Mouse (Mus musculus): ENCODE measurements around the gene Cd59b. TPM values are rescaled to one million over a fixed set of nuclear protein-coding genes. Genes with fewer than 3 reads are reported as not detected.
A peak's percentile ranks its signal among the peaks of the same experiment; 100 is the strongest.

The Cd59b gene
- polyA plus RNA-seq (2015; fragmentation: Nextera tagmentation; extraction: Ambion mirVana): 4.7 and 6.9 TPM in 2 replicates

- peak within 1 kb of the TSS; percentile 65 for H3K9ac ChIP-seq
- H3K27ac ChIP-seq (replicated peaks): 0 out of 2 replicates have a peak within 1 kb of the TSS, but pooled peaks have one; percentile 39
- ATAC-seq (ENCODE audit: extremely low read depth, insufficient number of reproducible peaks, low FRiP score, low TSS enrichment): peak; percentile 46; the same call in 1 of the 2 replicates
- H3K36me3 ChIP-seq: no peaks in the 10 kb centered on the region
- H3K4me3 ChIP-seq: peak within 1 kb of the TSS; percentile 53
- H3K9me3 ChIP-seq: no peaks in the 10 kb centered on the region
- H3K27me3 ChIP-seq (replicated peaks): no peaks in the 10 kb centered on the region
- 8% methylated on average over 13 of the region's 13 CpGs for WGBS
- peak within 1 kb of the TSS; percentile 69 for H3K4me2 ChIP-seq
- H3K4me1 ChIP-seq: peaks cover 12% of the 10 kb centered on the region
These were observed at the start of gene Cd59b for GRCm38 (mm10) chr2:104069704-104070185. TSS of gene Cd59b (plus strand) at chr2:104069849.

GRCm38 (mm10) chr2:104023096-104023495 lies 46.6 kb upstream of the Cd59b start:
- no peak for ATAC-seq (ENCODE audit: extremely low read depth, insufficient number of reproducible peaks, low FRiP score, low TSS enrichment)
- H3K4me1 ChIP-seq: peaks cover 5% of the 10 kb centered on the region; the same call in 1 of the 2 replicates
- H3K36me3 ChIP-seq: no peaks in the 10 kb centered on the region
- H3K4me2 ChIP-seq: no peak overlapping the region
- H3K9ac ChIP-seq: no peak overlapping the region
- H3K27ac ChIP-seq (replicated peaks): no peak overlapping the region
- H3K27me3 ChIP-seq (replicated peaks): no peaks in the 10 kb centered on the region
- H3K4me3 ChIP-seq: no peak overlapping the region
- H3K9me3 ChIP-seq: no peaks in the 10 kb centered on the region
- WGBS: 77% methylated on average over 7 of the region's 7 CpGs

- 89% methylated on average over 4 of the region's 4 CpGs for WGBS
- no peak overlapping the region for H3K4me3 ChIP-seq
- no peaks in the 10 kb centered on the region for H3K9me3 ChIP-seq
- no peaks in the 10 kb centered on the region for H3K36me3 ChIP-seq
- H3K27me3 ChIP-seq (replicated peaks): no peaks in the 10 kb centered on the region
- peaks cover 17% of the 10 kb centered on the region for H3K4me1 ChIP-seq
- no peak overlapping the region for H3K27ac ChIP-seq (replicated peaks)
- no peak overlapping the region for H3K9ac ChIP-seq
- no peak for ATAC-seq (ENCODE audit: extremely low read depth, insufficient number of reproducible peaks, low FRiP score, low TSS enrichment)
- no peak overlapping the region for H3K4me2 ChIP-seq
These were observed 45.0 kb upstream of the Cd59b start for GRCm38 (mm10) chr2:104024656-104025055.

- Histone ChIP-seq H3K9ac (peak within 1 kb of the TSS; percentile 98), H3K27me3 (replicated peaks) (no peaks in the 10 kb centered on the region), H3K36me3 (peaks cover 15% of the 10 kb centered on the region), H3K27ac (replicated peaks) (peak within 1 kb of the TSS; percentile 77), H3K4me2 (peak within 1 kb of the TSS; percentile 91), H3K9me3 (no peaks in the 10 kb centered on the region), H3K4me3 (peak within 1 kb of the TSS; percentile 89), H3K4me1 (peaks cover 29% of the 10 kb centered on the region)
- WGBS: 1% methylated on average over 42 of the region's 44 CpGs
- ATAC-seq (ENCODE audit: extremely low read depth, insufficient number of reproducible peaks, low FRiP score, low TSS enrichment): peak; percentile 94
These were observed 42.1 kb upstream of the Cd59b start, which contains the start of gene Fbxo3 for GRCm38 (mm10) chr2:104027458-104028138. TSS of gene Fbxo3 (plus strand) at chr2:104027721.

GRCm38 (mm10) chr2:104028139-104028723 lies 41.4 kb upstream of the Cd59b start, which contains the start of gene 4931422A03Rik:
TSS of gene 4931422A03Rik (minus strand) at chr2:104028361.
- no peaks in the 10 kb centered on the region for H3K9me3 ChIP-seq
- peak within 1 kb of the TSS; percentile 91 for H3K4me2 ChIP-seq
- H3K4me1 ChIP-seq: peaks cover 29% of the 10 kb centered on the region
- peak within 1 kb of the TSS; percentile 89 for H3K4me3 ChIP-seq
- no peaks in the 10 kb centered on the region for H3K27me3 ChIP-seq (replicated peaks)
- H3K9ac ChIP-seq: peak within 1 kb of the TSS; percentile 98
- ATAC-seq (ENCODE audit: extremely low read depth, insufficient number of reproducible peaks, low FRiP score, low TSS enrichment): 0 out of 2 replicates have a peak, but pooled peaks have one; percentile 51
- peak within 1 kb of the TSS; percentile 77 for H3K27ac ChIP-seq (replicated peaks)
- WGBS: under 1% methylated on average over 32 of the region's 32 CpGs
- H3K36me3 ChIP-seq: peaks cover 16% of the 10 kb centered on the region

GRCm38 (mm10) chr2:104029074-104029473 lies 40.6 kb upstream of the Cd59b start:
- H3K9me3 ChIP-seq: no peaks in the 10 kb centered on the region
- WGBS: 30% methylated on average over 2 of the region's 2 CpGs
- H3K27ac ChIP-seq (replicated peaks): peak overlapping the region; percentile 77; the same call in 1 of the 2 replicates
- peak overlapping the region; percentile 98 for H3K9ac ChIP-seq
- H3K36me3 ChIP-seq: peaks cover 23% of the 10 kb centered on the region
- H3K4me1 ChIP-seq: peaks cover 29% of the 10 kb centered on the region
- ATAC-seq (ENCODE audit: extremely low read depth, insufficient number of reproducible peaks, low FRiP score, low TSS enrichment): no peak
- no peaks in the 10 kb centered on the region for H3K27me3 ChIP-seq (replicated peaks)
- peak overlapping the region; percentile 91 for H3K4me2 ChIP-seq
- peak overlapping the region; percentile 89 for H3K4me3 ChIP-seq

GRCm38 (mm10) chr2:104030381-104030780 lies 39.3 kb upstream of the Cd59b start:
- Histone ChIP-seq H3K27ac (replicated peaks) (no peak overlapping the region), H3K9me3 (no peaks in the 10 kb centered on the region), H3K9ac (no peak overlapping the region), H3K4me2 (peak overlapping the region; percentile 91; the same call in 1 of the 2 replicates), H3K36me3 (peaks cover 35% of the 10 kb centered on the region), H3K4me3 (no peak overlapping the region), H3K27me3 (replicated peaks) (no peaks in the 10 kb centered on the region), H3K4me1 (peaks cover 33% of the 10 kb centered on the region)
- ATAC-seq (ENCODE audit: extremely low read depth, insufficient number of reproducible peaks, low FRiP score, low TSS enrichment): no peak
- WGBS: 75% methylated on average over 3 of the region's 3 CpGs

- Histone ChIP-seq H3K9me3 (no peaks in the 10 kb centered on the region), H3K36me3 (peaks cover 50% of the 10 kb centered on the region), H3K27me3 (replicated peaks) (no peaks in the 10 kb centered on the region), H3K9ac (no peak overlapping the region), H3K4me1 (peaks cover 32% of the 10 kb centered on the region), H3K4me2 (no peak overlapping the region), H3K4me3 (no peak overlapping the region), H3K27ac (replicated peaks) (no peak overlapping the region)
- WGBS: 89% methylated on average over 3 of the region's 3 CpGs
- no peak for ATAC-seq (ENCODE audit: extremely low read depth, insufficient number of reproducible peaks, low FRiP score, low TSS enrichment)
These were observed 37.6 kb upstream of the Cd59b start for GRCm38 (mm10) chr2:104032056-104032455.

- peaks cover 75% of the 10 kb centered on the region for H3K36me3 ChIP-seq
- H3K4me2 ChIP-seq: no peak overlapping the region
- ATAC-seq (ENCODE audit: extremely low read depth, insufficient number of reproducible peaks, low FRiP score, low TSS enrichment): no peak
- no peaks in the 10 kb centered on the region for H3K27me3 ChIP-seq (replicated peaks)
- WGBS: 30% methylated on average over 3 of the region's 3 CpGs
- H3K4me1 ChIP-seq: peaks cover 13% of the 10 kb centered on the region
- no peaks in the 10 kb centered on the region for H3K9me3 ChIP-seq
- no peak overlapping the region for H3K27ac ChIP-seq (replicated peaks)
- H3K9ac ChIP-seq: no peak overlapping the region
- no peak overlapping the region for H3K4me3 ChIP-seq
These were observed 34.7 kb upstream of the Cd59b start for GRCm38 (mm10) chr2:104034832-104035472.

- peaks cover 77% of the 10 kb centered on the region for H3K36me3 ChIP-seq
- no peak overlapping the region for H3K4me2 ChIP-seq
- no peak overlapping the region for H3K4me3 ChIP-seq
- H3K9ac ChIP-seq: 0 out of 2 replicates have a peak overlapping the region, but pooled peaks have one; percentile 37
- H3K4me1 ChIP-seq: peaks cover 6% of the 10 kb centered on the region
- H3K27ac ChIP-seq (replicated peaks): no peak overlapping the region
- H3K9me3 ChIP-seq: no peaks in the 10 kb centered on the region
- ATAC-seq (ENCODE audit: extremely low read depth, insufficient number of reproducible peaks, low FRiP score, low TSS enrichment): no peak
- no peaks in the 10 kb centered on the region for H3K27me3 ChIP-seq (replicated peaks)
- 59% methylated on average over 6 of the region's 6 CpGs for WGBS
These were observed 34.1 kb upstream of the Cd59b start for GRCm38 (mm10) chr2:104035595-104035994.

GRCm38 (mm10) chr2:104036316-104036715 lies 33.3 kb upstream of the Cd59b start:
- no peak overlapping the region for H3K4me3 ChIP-seq
- ATAC-seq (ENCODE audit: extremely low read depth, insufficient number of reproducible peaks, low FRiP score, low TSS enrichment): no peak
- 0 out of 2 replicates have a peak, but pooled peaks cover 4% of the 10 kb centered on the region for H3K4me1 ChIP-seq
- no peaks in the 10 kb centered on the region for H3K27me3 ChIP-seq (replicated peaks)
- no peak overlapping the region for H3K27ac ChIP-seq (replicated peaks)
- 72% methylated on average over 3 of the region's 3 CpGs for WGBS
- peaks cover 79% of the 10 kb centered on the region for H3K36me3 ChIP-seq
- H3K9me3 ChIP-seq: no peaks in the 10 kb centered on the region
- no peak overlapping the region for H3K9ac ChIP-seq
- no peak overlapping the region for H3K4me2 ChIP-seq
